Mouse (Mus musculus) small intestine, adult 2 months (tissue): ENCODE measurements at regions not wholly inside any gene's neighbourhood (a gene's known extent, or its start where the extent isn't known, plus 50 kb on each side); places are given as distances from the start of the nearest gene placed in this dataset.
A peak's percentile ranks its signal among the peaks of the same experiment; 100 is the strongest.
"Not testable (repeated sequence)": the region's sequence is repeated elsewhere in the genome, so short reads cannot be mapped to it uniquely, and the experiment has no call there.

ENCODE experiments used
- H3K27ac ChIP-seq: fragments of 200-500 bp; 2 replicates; pipeline ENCODE4 v1.5.1; 2012; ENCODE audit warnings: low read depth, low read length, control low read depth, inconsistent platforms; ENCODE audit not compliant: insufficient read depth
- H3K27me3 ChIP-seq: fragments of 200-500 bp; 2 replicates; pipeline ENCODE4 v1.6.1; 2012; ENCODE audit warnings: mild to moderate bottlenecking, moderate library complexity, low read length, inconsistent platforms; ENCODE audit not compliant: control insufficient read depth, insufficient read depth
- H3K36me3 ChIP-seq: fragments of 200-500 bp; 2 replicates; pipeline ENCODE4 v1.6.1; 2012; ENCODE audit warnings: mild to moderate bottlenecking, low read length, control low read depth, inconsistent platforms; ENCODE audit not compliant: control insufficient read depth, insufficient read depth
- H3K4me1 ChIP-seq: fragments of 200-500 bp; 2 replicates; pipeline ENCODE4 v1.6.1; 2012; ENCODE audit warnings: low read length, inconsistent platforms, mixed read lengths; ENCODE audit not compliant: control insufficient read depth, insufficient read depth, insufficient read length
- H3K4me3 ChIP-seq: fragments of 200-500 bp; 2 replicates; pipeline ENCODE4 v1.5.1; 2012; ENCODE audit warnings: low read depth, mild to moderate bottlenecking, control low read depth, inconsistent platforms, low read length, moderate library complexity
- CTCF ChIP-seq: fragments of 200-500 bp; IDR thresholded peaks from 2 replicates; pipeline ENCODE4 v1.5.1; 2012; ENCODE audit warnings: low read depth, mild to moderate bottlenecking, control low read depth, inconsistent platforms, low read length, moderate library complexity, mixed read lengths; ENCODE audit not compliant: insufficient replicate concordance, insufficient read length; ENCODE audit errors: extremely low read depth
- POLR2A ChIP-seq: fragments of 200-500 bp; IDR thresholded peaks from 2 replicates; pipeline ENCODE4 v1.6.1; 2012; ENCODE audit warnings: low read depth, mild to moderate bottlenecking, control low read depth, inconsistent platforms, low read length, moderate library complexity
- WGBS: fragments of 180-500 bp; shearing (Covaris S2); methylation state at CpG from one replicate; pipeline ENCODE4 v1.1.7; 2018; 5-methylcytosine and 5-hydroxymethylcytosine counted together

DNA sequence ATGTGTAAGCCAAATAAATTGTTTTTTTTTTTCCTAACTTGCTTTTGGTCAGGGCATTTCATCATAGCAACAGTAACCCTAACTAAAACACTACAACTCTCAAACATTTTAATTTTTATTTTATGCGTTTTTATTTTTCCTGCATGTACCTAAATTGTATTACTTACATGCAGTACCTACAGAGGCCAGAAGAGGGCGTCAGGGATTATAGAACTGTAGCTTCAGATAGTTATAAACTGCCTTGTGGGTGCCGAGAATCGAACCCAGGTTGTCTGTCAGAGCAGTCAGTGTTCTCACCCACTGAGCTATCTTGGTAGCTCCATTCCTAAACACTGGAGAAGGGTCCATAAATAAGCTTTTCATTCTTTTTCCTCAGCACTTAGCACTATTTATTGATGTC lies 257.8 kb upstream of the Nr5a2 start:
- WGBS, result 70% methylated on average over 4 of the region's 4 CpGs
- Histone ChIP-seq H3K4me1 (peaks cover 8% of the 10 kb centered on the region), H3K27ac (no peak overlapping the region), H3K4me3 (no peak overlapping the region), H3K36me3 (no peaks in the 10 kb centered on the region), H3K27me3 (no peaks in the 10 kb centered on the region)
- peak; percentile 25; the same call in 1 of the 2 replicates for TF ChIP-seq CTCF
- no peak for TF ChIP-seq POLR2A

DNA sequence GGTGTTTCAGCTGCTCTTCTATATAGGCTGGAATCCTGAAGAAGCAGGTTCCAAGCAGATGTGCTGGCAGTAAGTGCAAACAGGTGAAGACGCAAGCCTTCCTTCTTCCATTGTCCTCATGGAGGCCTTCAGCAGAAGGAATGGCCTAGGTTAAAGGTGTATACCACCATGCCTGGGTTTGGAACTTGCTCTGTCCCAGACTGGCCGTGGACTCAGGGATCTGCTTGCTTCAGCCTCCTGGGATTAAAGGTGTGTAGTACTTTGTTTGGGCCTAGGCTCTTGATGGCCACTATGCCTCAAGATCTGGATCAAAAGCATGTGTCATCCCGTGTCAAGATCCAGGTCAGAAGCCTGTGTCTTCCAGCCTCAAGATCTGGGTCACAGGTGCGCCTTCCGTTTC lies 257.0 kb upstream of the Nr5a2 start:
- Histone ChIP-seq H3K27me3 (no peaks in the 10 kb centered on the region), H3K27ac (no peak overlapping the region), H3K4me1 (peaks cover 5% of the 10 kb centered on the region), H3K36me3 (no peaks in the 10 kb centered on the region), H3K4me3 (no peak overlapping the region)
- WGBS, result 93% methylated on average over 5 of the region's 5 CpGs
- no peak for TF ChIP-seq POLR2A
- no peak for TF ChIP-seq CTCF

DNA sequence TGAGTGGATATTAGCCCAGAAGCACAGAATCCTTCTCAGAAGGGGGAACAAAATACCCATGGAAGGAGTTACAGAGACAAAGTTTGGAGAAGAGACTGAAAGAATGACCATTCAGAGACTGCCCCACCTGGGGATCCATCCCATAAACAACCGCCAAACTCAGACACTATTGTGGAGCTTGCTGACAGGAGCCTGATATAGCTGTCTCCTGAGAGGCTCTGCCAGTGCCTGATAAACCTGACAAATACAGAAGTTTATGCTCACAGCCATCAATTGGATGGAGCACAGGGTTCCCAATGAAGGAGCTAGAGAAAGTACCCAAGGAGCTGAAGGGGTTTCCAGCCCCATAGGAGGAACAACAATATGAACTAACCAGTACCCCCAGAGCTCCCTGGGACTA lies 254.1 kb upstream of the Nr5a2 start:
- H3K36me3 ChIP-seq, H3K27ac ChIP-seq, H3K27me3 ChIP-seq, H3K4me3 ChIP-seq, H3K4me1 ChIP-seq: not testable (repeated sequence)
- WGBS, result 91% methylated on average over 1 of the region's 1 CpGs

DNA sequence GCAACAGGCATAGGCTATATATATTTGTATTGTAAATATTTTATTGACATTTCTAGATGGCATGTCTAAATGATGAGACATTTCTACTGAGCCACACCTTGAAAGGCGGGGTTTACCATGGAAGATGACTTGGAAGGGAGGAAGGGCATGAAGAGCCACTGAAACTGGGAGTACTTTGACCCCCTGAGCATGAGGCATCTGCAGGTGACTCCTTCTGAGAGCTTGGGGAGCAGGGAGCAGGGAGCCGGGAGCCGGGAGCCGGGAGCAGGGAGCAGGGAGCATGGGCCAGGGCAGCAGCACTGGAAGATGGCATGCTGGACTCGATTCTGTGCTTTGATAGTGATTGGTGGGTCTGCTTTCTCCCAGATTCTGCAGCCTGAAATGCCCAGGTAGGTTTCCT lies 253.5 kb upstream of the Nr5a2 start:
- TF ChIP-seq POLR2A, result no peak
- TF ChIP-seq CTCF, result no peak
- 34% methylated on average over 5 of the region's 5 CpGs for WGBS

DNA sequence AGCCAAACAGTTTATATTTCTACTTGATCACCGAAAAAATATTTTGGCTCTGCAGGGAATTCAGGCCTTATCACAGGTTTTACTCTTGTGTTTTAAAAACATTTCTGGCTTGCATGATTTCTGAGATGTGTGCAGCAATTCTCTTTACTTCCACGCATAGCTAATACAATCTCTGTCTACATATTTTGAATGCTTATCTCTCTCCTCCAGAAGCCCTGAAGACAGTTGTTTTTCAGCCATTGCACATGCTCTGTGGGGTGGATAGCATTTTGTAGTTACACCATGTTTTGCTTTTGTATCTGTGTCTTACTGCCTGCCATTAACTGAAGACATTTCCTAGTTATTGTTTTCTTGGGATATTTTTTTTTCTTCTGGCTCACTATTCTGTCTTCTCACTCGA lies 252.6 kb upstream of the Nr5a2 start:
- no peak for TF ChIP-seq POLR2A
- TF ChIP-seq CTCF, result no peak
- 57% methylated on average over 3 of the region's 3 CpGs for WGBS
- Histone ChIP-seq H3K27ac (no peak overlapping the region), H3K4me1 (peaks cover 4% of the 10 kb centered on the region; the same call in 1 of the 2 replicates), H3K4me3 (no peak overlapping the region), H3K27me3 (no peaks in the 10 kb centered on the region), H3K36me3 (no peaks in the 10 kb centered on the region)

More for the DNA sequence above, 253.5 kb upstream of the Nr5a2 start:
- H3K27ac ChIP-seq, result no peak overlapping the region
- H3K4me3 ChIP-seq, result no peak overlapping the region
- no peaks in the 10 kb centered on the region for H3K27me3 ChIP-seq
- peaks cover 4% of the 10 kb centered on the region for H3K4me1 ChIP-seq
- H3K36me3 ChIP-seq, result no peaks in the 10 kb centered on the region

DNA sequence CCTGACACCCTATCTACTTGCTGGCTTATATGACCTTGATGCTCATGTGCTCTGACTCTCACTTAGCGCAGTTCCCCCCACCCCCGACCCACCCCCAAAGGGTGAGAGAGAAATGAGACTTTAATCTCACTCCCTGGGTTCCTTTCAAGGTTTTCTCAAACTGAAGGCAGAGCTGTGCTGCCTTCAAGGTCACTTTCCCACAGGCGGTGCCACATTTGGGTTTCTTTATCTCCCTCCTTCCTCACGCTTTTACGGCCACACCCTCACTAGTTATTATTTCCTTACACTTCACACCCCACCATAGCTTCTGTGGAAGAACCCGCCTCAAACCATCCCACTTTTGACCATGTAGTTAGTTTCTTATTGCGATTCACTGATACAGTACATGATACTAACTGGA lies 244.1 kb upstream of the Nr5a2 start:
- Histone ChIP-seq H3K4me3 (no peak overlapping the region), H3K4me1 (no peaks in the 10 kb centered on the region), H3K36me3 (no peaks in the 10 kb centered on the region), H3K27me3 (no peaks in the 10 kb centered on the region), H3K27ac (no peak overlapping the region)
- WGBS, result 62% methylated on average over 7 of the region's 7 CpGs
- no peak for TF ChIP-seq CTCF
- TF ChIP-seq POLR2A, result no peak

DNA sequence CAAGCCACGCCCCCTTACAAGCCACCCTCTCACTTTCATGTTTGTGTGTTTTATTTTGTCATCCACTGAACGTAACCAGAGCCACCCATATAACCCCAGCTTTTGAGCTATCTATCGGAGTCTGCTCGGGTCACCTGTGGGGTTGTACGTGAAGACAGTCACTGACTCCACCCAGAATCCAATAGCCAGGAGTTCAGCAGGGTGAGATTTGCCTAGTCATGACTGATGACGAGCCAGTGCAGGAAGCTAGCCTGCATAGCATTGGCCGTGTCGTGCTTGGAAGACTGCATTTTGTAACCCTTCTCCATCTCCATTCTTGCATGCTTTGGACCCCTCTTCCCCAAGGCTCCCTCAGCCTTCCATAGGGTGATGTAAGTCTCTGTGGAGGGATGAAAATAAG lies 243.3 kb upstream of the Nr5a2 start:
- Histone ChIP-seq H3K4me1 (no peaks in the 10 kb centered on the region), H3K27ac (no peak overlapping the region), H3K36me3 (no peaks in the 10 kb centered on the region), H3K4me3 (no peak overlapping the region), H3K27me3 (no peaks in the 10 kb centered on the region)
- TF ChIP-seq CTCF, result no peak
- TF ChIP-seq POLR2A, result no peak
- WGBS, result 64% methylated on average over 8 of the region's 8 CpGs

DNA sequence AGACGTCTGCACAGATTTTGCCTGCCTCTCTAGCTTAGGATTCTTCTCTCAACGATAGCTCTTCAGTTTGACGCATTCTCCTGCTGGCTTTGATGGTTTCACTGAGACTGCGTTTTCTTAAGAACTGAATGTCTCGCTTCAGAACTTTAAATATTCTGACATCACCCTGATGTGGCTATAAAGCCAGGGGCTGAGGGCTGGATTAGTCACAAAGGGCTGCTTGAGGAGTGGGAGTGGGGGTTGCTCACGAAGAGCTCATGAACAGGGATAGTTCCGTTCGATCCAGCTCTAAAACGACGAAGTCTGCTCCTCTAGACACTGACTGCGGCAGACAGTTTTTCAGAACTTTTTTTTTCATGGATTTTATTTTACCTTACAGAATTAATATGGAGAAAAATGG lies 240.7 kb upstream of the Nr5a2 start:
- no peak overlapping the region for H3K27ac ChIP-seq
- TF ChIP-seq POLR2A, result no peak
- no peak for TF ChIP-seq CTCF
- WGBS, result 94% methylated on average over 11 of the region's 11 CpGs
- H3K4me1 ChIP-seq, result no peaks in the 10 kb centered on the region
- no peaks in the 10 kb centered on the region for H3K27me3 ChIP-seq
- no peaks in the 10 kb centered on the region for H3K36me3 ChIP-seq
- no peak overlapping the region for H3K4me3 ChIP-seq
